17 mouse cellular contexts compared by ENCODE assay signal in the genomic region with DNA sequence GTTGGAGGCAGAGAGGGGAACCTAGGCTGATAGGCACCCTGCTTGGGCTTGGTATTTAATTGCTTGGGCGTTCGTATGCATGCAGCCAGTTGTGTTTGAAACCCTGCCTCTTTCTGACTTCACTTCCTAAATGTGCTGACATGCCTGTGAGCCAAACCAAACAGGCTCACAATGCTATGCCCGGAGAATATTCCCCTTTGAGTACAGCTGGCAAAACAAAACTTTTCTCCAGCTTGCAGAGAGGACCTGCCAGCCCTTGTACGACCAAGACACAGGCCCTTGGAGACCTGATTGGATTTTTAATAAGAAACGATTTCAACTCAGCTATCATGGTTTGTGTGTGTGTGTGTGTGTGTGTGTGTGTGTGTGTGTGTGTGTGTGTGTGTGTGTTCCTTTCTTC. TPM values are rescaled to one million over a fixed set of nuclear protein-coding genes. Genes with fewer than 3 reads are reported as not detected.
DNase-seq lines count a peak whose midpoint lies in the region; ATAC-seq lines count a peak whose summit lies in the region.
"Had no signal": no experiment of that assay in that cellular context is flagged by ENCODE, and none has a peak within 500 bp of the region (broad histone marks: within the 10 kb centered on the region; RNA-seq: fewer than 3 reads in every experiment).

No protein-coding gene starts in this region.

- no peak overlapping the region for H3K4me3 ChIP-seq in forebrain, embryonic 13.5 days
- no peak overlapping the region for H3K4me3 ChIP-seq in forebrain, embryonic 11.5 days (ENCODE audit: low read depth, low read length)
- H3K4me3 ChIP-seq in heart, embryonic 10.5 days, result no peak overlapping the region
- H3K4me3 ChIP-seq in limb, embryonic 13.5 days, result no peak overlapping the region
- H3K4me3 ChIP-seq: erythroblast, embryonic 14.5 days; hindbrain, embryonic 10.5 days; left cerebral cortex, adult 2 months had no signal

- no peaks in the 10 kb centered on the region for H3K27me3 ChIP-seq in forebrain, embryonic 13.5 days
- H3K27me3 ChIP-seq in forebrain, embryonic 11.5 days (ENCODE audit: control insufficient read depth, insufficient read depth, low read length), result no peaks in the 10 kb centered on the region; the same call in 1 of the 2 replicates
- H3K27me3 ChIP-seq in heart, embryonic 10.5 days (ENCODE audit: insufficient read depth, poor library complexity, severe bottlenecking), result no peaks in the 10 kb centered on the region
- H3K27me3 ChIP-seq in limb, embryonic 13.5 days, result no peaks in the 10 kb centered on the region

- H3K9ac ChIP-seq in forebrain, embryonic 13.5 days, result no peak overlapping the region
- no peak overlapping the region for H3K9ac ChIP-seq in forebrain, embryonic 11.5 days (ENCODE audit: low read length)
- no peak overlapping the region for H3K9ac ChIP-seq in limb, embryonic 13.5 days

- H3K36me3 ChIP-seq in forebrain, embryonic 13.5 days (ENCODE audit: poor library complexity, severe bottlenecking), result no peaks in the 10 kb centered on the region
- H3K36me3 ChIP-seq in forebrain, embryonic 11.5 days (ENCODE audit: control insufficient read depth, insufficient read depth, low read length), result no peaks in the 10 kb centered on the region
- no peaks in the 10 kb centered on the region for H3K36me3 ChIP-seq in heart, embryonic 10.5 days
- no peaks in the 10 kb centered on the region for H3K36me3 ChIP-seq in limb, embryonic 13.5 days
- H3K36me3 ChIP-seq: hindbrain, embryonic 10.5 days had no signal

- ATAC-seq in forebrain, embryonic 13.5 days, result peak; percentile 57
- ATAC-seq in forebrain, embryonic 11.5 days (replicated peaks; ENCODE audit: low FRiP score), result no peak
- ATAC-seq in limb, embryonic 13.5 days (ENCODE audit: low FRiP score, low read depth), result 0 out of 2 replicates have a peak, but pooled peaks have one; percentile 69

- no peak for DNase-seq in forebrain, embryonic 11.5 days (ENCODE audit: low spot score)
- peak; percentile 47 for DNase-seq in lung, postnatal 25 days (ENCODE audit: low spot score)
- DNase-seq in lung, postnatal 10 days, result no peak
- peak; percentile 74 for DNase-seq in heart, embryonic 10.5 days (ENCODE audit: low spot score)
- no peak for DNase-seq in frontal cortex, postnatal 36 days (ENCODE audit: low spot score in 2 of 2)
- DNase-seq in layer of hippocampus, adult 18-20 months (ENCODE audit: low spot score in 2 of 2), result no peak
- DNase-seq: B cell, adult 2 months; cerebellum, adult 18-20 months; kidney, adult 8-10 months; lung, postnatal 14 days; thymus, adult 18-20 months had no signal

- H3K9me3 ChIP-seq in forebrain, embryonic 13.5 days (replicated peaks), result no peaks in the 10 kb centered on the region
- no peaks in the 10 kb centered on the region for H3K9me3 ChIP-seq in forebrain, embryonic 11.5 days (ENCODE audit: control insufficient read depth, low read length)
- no peaks in the 10 kb centered on the region for H3K9me3 ChIP-seq in heart, embryonic 10.5 days
- no peaks in the 10 kb centered on the region for H3K9me3 ChIP-seq in limb, embryonic 13.5 days
- H3K9me3 ChIP-seq: hindbrain, embryonic 10.5 days had no signal

- H3K27ac ChIP-seq in forebrain, embryonic 13.5 days, result no peak overlapping the region
- no peak overlapping the region for H3K27ac ChIP-seq in forebrain, embryonic 11.5 days (ENCODE audit: low read depth, low read length)
- no peak overlapping the region for H3K27ac ChIP-seq in heart, embryonic 10.5 days
- no peak overlapping the region for H3K27ac ChIP-seq in limb, embryonic 13.5 days
- H3K27ac ChIP-seq: hindbrain, embryonic 10.5 days; left cerebral cortex, adult 2 months had no signal

- 10% methylated on average over 5 of the region's 5 CpGs for WGBS in forebrain, embryonic 13.5 days
- WGBS in forebrain, embryonic 11.5 days, result 14% methylated on average over 5 of the region's 5 CpGs
- WGBS in heart, embryonic 10.5 days, result 52% methylated on average over 5 of the region's 5 CpGs
- WGBS in limb, embryonic 13.5 days, result 39% methylated on average over 5 of the region's 5 CpGs

- no peak overlapping the region for H3K4me2 ChIP-seq in forebrain, embryonic 13.5 days
- H3K4me2 ChIP-seq in forebrain, embryonic 11.5 days (ENCODE audit: low read depth, low read length, severe bottlenecking), result no peak overlapping the region
- no peak overlapping the region for H3K4me2 ChIP-seq in limb, embryonic 13.5 days (replicated peaks)
- H3K4me2 ChIP-seq: midbrain, embryonic 11.5 days had no signal

- peaks cover 15% of the 10 kb centered on the region for H3K4me1 ChIP-seq in forebrain, embryonic 13.5 days
- H3K4me1 ChIP-seq in forebrain, embryonic 11.5 days (replicated peaks; ENCODE audit: control insufficient read depth, insufficient read depth, low read length), result peaks cover 9% of the 10 kb centered on the region
- no peaks in the 10 kb centered on the region for H3K4me1 ChIP-seq in heart, embryonic 10.5 days
- peaks cover 7% of the 10 kb centered on the region for H3K4me1 ChIP-seq in limb, embryonic 13.5 days

RNA-seq across cellular contexts. Expression of a gene that starts 14.0 kb away (rescaled TPM):
- polyA plus RNA-seq in forebrain, embryonic 13.5 days (2015; fragmentation: Nextera tagmentation; extraction: Ambion mirVana), result 87.2 and 97.6 TPM in 2 replicates
- 60.7 and 62.7 TPM in 2 replicates for polyA plus RNA-seq in forebrain, embryonic 11.5 days (2014; fragmentation: Nextera tagmentation; extraction: Ambion mirVana)
- 75.7 and 76.6 TPM in 2 replicates for polyA plus RNA-seq in heart, embryonic 10.5 days (2016; fragmentation: Nextera tagmentation; extraction: Ambion mirVana)
- polyA plus RNA-seq in limb, embryonic 13.5 days (2015; fragmentation: Nextera tagmentation; extraction: Ambion mirVana), result 101 and 102 TPM in 2 replicates
- total RNA-seq in layer of hippocampus, adult 18-20 months (2021), result 100 to 1,000 TPM; 119 to 126 TPM

RNA-seq across cellular contexts. Expression of a gene that starts 59.1 kb away (rescaled TPM):
- polyA plus RNA-seq in forebrain, embryonic 13.5 days (2015; fragmentation: Nextera tagmentation; extraction: Ambion mirVana), result 31.9 and 32.7 TPM in 2 replicates
- polyA plus RNA-seq in forebrain, embryonic 11.5 days (2014; fragmentation: Nextera tagmentation; extraction: Ambion mirVana), result 28.8 and 30.7 TPM in 2 replicates
- polyA plus RNA-seq in heart, embryonic 10.5 days (2016; fragmentation: Nextera tagmentation; extraction: Ambion mirVana), result 18.6 and 22.3 TPM in 2 replicates
- polyA plus RNA-seq in limb, embryonic 13.5 days (2015; fragmentation: Nextera tagmentation; extraction: Ambion mirVana), result 34.2 and 35.3 TPM in 2 replicates
- 10 to 100 TPM; 32.2 to 34.0 TPM for total RNA-seq in layer of hippocampus, adult 18-20 months (2021)

Comparison
In these comparisons a context has a peak if more than half of its experiments do, and no peak if none do; other contexts are left out.
1. DNase-seq: peak in lung, postnatal 25 days (single experiment) and heart, embryonic 10.5 days (single experiment); none in forebrain, embryonic 11.5 days (single experiment), lung, postnatal 10 days (single experiment), frontal cortex, postnatal 36 days (0 of 2) and layer of hippocampus, adult 18-20 months (0 of 2).